Mouse (Mus musculus): ENCODE data around the gene Prr5. TPM values are rescaled to one million over a fixed set of nuclear protein-coding genes. Genes with fewer than 3 reads are reported as not detected.

Prr5 gene
- polyA plus RNA-seq, 1 experiment from 2014 or later, result 31.3 TPM

Other genes starting within 250 kb of the Prr5 start
- 14.1 and 15.7 TPM in 2 replicates for gene Shisal1, start 222.5 kb upstream of the Prr5 start, polyA plus RNA-seq (2015; fragmentation: Nextera tagmentation; extraction: Ambion mirVana)
- 59.9 and 66.1 TPM in 2 replicates for gene Rtl6, start 111.8 kb upstream of the Prr5 start, polyA plus RNA-seq (2015; fragmentation: Nextera tagmentation; extraction: Ambion mirVana)
- 0.75 and 0.92 TPM in 2 replicates for gene Arhgap8, start 50.4 kb downstream of the Prr5 start, polyA plus RNA-seq (2015; fragmentation: Nextera tagmentation; extraction: Ambion mirVana)
- gene Phf21b, start 186.4 kb downstream of the Prr5 start, polyA plus RNA-seq (2015; fragmentation: Nextera tagmentation; extraction: Ambion mirVana), result 4.0 and 4.4 TPM in 2 replicates

Measured in hindbrain, embryonic 15.5 days (tissue).